In genomic region chr12:76898141-76898540, GRCm38 (mm10) we compare ENCODE assay signal across 15 mouse cellular contexts.
"Had no signal": no experiment of that assay in that cellular context is flagged by ENCODE, and none has a peak within 500 bp of the region (broad histone marks: within the 10 kb centered on the region; RNA-seq: fewer than 3 reads in every experiment).

No protein-coding gene starts in this region.

- H3K9me3 ChIP-seq: limb, embryonic 12.5 days; limb, embryonic 15.5 days; midbrain, embryonic 13.5 days had no signal

- ATAC-seq: liver, postnatal 0 days; lung, postnatal 0 days; midbrain, embryonic 13.5 days had no signal

- DNase-seq: kidney, postnatal 14 days; kidney, postnatal 4 days; left cerebral cortex, postnatal 4 days; liver, postnatal 0 days; lung, embryonic 14.5 days; thymus, adult 2 months; thymus, postnatal 14 days; thymus, postnatal 4 days had no signal

- H3K27ac ChIP-seq: limb, embryonic 12.5 days; limb, embryonic 15.5 days; liver, embryonic 14.5 days; macrophage; midbrain, embryonic 13.5 days; stomach, postnatal 0 days had no signal

- H3K4me3 ChIP-seq: limb, embryonic 12.5 days; limb, embryonic 15.5 days; midbrain, embryonic 13.5 days had no signal

- H3K27me3 ChIP-seq: limb, embryonic 12.5 days; limb, embryonic 15.5 days; midbrain, embryonic 13.5 days had no signal
